Mouse (Mus musculus) megakaryocyte-erythroid progenitor cell, adult 5 weeks (primary cell): ENCODE results near the gene Tmem190. TPM values are rescaled to one million over a fixed set of nuclear protein-coding genes. Genes with fewer than 3 reads are reported as not detected.

Source experiments
- polyA plus RNA-seq: library from polyadenylated mRNA; stranded (reverse); fragments of >175 nt; gene quantifications from 2 replicates; pipeline ENCODE4 v1.2.3, GENCODE M21; 2012

Gene Tmem190
- not detected in 2 replicates for polyA plus RNA-seq

DNA sequence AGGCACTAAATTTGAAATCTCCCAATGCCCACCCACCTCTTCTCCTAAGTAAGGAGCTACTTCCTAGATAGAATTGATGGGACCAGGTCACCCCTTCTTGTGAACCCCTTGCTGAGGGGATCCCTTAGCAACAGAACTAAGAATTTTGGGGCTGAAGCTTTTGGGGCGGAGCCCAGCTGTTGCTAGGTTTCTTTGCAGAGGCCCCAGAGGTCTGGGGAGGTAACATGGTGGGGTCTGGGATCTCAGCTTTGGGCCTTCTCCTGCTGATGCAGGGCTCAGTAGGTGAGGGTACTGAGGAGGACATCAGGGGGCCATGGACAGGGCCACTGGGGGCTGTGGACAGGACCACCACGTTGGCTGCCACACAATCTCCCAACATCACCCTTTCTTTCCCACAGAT lies at the start of gene Tmem190, which contains the start of gene Il11:
Tmem190 (plus strand) TSS at position 179 of the 400 bp plus-strand sequence.
Il11 (minus strand) TSS at position 101 of the 400 bp plus-strand sequence.

DNA sequence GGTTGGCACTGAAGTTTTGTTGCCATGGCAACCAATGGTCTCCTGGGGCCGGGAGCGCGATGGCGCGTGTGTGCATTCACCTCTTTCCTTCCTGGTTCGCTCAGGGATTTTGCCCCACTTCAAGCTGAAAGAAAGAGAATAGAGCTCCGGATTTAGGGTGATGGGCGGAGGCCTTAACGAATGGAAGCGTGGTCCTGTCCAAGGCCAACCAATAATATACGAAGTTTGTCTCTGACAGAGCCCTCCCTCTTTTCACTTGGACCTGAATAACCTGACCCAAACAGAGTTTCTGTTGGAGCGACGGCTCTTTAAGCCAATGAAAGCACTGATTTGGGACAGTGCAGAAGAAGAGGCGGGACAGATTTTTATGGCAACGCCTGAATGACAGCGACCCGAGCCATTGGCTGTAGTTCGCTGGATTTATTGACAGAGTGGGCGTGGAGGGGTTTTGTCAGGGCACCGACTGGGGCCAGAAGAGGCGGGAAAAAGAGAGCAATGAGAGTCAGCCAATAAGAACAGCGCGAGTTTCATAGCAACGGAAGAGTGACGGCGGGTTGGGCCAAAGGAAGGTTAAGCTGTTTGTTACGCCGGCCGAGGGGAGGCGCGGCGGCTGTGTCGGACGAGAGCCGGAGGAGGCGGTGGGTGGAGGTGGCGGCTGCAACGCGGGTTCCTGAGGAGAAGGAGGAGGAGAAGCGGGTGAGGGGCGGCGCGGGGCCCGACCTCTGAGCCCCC lies 43.0 kb upstream of the Tmem190 start, which contains the start of gene Kmt5c:
Kmt5c (plus strand) TSS at position 572 of the 732 bp plus-strand sequence.

DNA sequence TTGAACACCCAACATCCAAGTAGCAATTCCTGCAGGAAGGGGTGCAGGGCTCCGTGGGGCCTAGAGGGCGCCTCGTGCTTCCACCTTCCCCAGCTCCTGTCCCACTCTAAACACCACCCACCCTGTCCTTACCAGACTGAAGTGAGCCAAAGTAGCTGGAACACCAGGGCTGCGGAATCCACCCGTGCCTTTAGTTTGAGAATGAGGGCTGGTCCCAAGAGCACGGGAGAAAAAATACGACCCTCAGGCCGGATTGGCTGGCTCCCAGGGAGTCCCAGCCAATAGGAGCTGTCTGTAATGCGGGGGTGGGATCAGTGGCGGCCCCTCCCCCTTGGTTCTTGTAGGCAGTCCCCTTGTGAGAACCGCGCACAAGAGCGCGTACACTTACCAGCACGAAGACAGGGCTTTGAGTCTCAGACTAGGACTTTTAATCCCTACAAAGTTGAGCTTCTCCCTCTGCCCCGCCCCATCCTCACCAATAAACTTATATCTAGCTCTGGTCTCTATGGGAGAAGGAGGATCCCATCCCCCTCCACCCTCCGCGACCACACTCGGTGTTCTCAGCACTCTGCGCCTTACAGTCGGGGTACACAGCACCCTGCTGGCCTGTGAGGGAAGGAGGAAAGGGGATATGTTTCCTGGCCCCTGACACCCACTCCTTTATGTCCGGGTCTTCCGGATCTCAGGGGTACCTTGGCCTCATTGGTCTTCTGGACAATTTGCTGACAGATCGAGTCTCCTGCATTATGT lies 29.7 kb upstream of the Tmem190 start, which contains the start of gene Cox6b2:
Cox6b2 (minus strand) TSS at position 274 of the 750 bp plus-strand sequence.

DNA sequence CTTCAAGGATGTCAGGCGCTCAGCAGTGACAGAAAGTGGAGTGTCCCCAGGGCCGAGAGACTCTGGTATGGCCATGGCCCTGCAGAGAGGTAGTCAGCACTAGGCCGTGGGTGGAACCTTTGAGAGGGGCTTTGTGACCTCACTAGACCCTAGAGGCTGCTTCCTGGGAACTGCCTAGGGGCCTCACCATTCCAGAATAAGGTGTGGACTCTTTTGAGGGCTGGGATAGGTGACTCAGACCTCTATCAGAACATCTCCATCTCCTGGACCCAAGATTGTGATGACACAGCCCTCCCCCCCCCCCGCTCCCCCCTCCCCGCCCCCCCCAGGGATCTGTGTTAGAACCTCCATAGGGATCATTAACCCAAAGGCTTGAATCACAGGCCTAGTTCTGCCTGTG lies 11.5 kb upstream of the Tmem190 start, which contains the start of gene Fam71e2:
Fam71e2 (minus strand) TSS at position 101 of the 400 bp plus-strand sequence.

DNA sequence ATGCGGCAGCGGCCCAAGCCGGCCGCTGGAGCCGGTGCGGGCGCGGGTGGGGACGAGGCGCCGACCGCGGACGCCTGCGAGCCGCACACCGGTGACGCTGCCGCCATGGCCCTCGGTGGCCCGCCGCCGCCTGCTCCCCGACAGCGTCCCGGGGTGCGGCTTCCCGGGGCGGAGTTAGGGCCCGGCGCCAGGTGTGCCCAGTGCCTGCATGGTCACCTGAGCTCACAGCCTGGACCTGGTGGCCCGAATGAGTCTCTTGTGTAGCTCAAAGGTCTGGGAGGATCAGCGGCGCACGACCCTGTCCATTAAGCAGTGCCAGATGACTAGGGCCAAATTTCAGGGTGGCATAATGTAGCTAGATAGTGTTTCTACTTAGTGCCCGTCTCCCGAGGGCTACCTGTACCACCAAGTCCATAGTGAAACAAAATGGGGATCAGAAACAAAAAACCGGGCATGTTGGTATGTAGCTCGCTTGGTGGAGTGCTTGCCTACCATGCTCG lies 6.7 kb downstream of the Tmem190 start, which contains the start of gene Tmem238:
Tmem238 (minus strand) TSS at position 221 of the 500 bp plus-strand sequence.

DNA sequence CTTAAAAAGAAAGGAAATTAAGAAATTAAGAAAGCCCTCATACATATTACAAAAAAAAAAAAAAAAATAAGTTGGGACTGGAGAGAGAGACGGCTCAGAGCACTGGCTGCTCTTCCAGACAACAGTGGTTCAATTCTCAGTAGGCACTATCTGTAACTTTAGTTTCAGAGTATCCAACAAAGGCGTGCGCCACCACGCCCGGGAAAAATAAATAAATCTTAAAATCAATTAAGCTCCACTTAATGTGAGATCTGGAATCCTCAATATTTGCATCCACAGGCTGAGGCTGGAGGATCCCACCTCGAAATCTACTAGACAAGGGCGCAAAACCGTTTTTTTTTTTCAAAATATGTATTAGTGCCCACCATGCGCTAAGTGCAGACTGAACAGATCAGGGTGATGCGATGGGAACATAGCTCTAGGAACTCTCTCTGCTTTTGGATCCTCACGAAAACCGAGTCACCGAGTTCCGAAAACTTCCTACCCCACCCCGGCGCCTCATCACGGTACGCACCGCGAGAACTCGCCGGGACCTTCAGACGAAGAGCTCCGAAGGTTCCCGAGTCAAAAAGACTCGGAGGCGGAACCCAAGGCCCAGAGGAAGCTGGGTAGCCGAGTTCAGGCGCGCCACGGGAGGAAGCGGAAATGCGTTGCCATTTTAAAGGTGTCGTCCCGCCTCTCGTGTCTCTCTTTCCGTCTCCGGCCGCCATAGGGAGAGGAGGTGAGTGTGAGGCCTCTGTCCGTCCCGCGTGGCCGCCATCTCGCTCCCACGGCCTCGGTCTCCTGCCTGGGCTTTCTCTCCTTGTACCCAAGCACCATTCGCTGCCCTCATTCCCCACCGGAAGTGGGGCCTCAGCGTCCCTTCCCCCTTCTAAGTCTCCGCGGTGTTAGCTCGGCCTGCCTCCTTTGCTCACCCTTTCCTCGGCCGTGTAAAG lies 9.8 kb downstream of the Tmem190 start, which contains the start of gene Rpl28:
Rpl28 (plus strand) TSS at position 597 of the 935 bp plus-strand sequence.

DNA sequence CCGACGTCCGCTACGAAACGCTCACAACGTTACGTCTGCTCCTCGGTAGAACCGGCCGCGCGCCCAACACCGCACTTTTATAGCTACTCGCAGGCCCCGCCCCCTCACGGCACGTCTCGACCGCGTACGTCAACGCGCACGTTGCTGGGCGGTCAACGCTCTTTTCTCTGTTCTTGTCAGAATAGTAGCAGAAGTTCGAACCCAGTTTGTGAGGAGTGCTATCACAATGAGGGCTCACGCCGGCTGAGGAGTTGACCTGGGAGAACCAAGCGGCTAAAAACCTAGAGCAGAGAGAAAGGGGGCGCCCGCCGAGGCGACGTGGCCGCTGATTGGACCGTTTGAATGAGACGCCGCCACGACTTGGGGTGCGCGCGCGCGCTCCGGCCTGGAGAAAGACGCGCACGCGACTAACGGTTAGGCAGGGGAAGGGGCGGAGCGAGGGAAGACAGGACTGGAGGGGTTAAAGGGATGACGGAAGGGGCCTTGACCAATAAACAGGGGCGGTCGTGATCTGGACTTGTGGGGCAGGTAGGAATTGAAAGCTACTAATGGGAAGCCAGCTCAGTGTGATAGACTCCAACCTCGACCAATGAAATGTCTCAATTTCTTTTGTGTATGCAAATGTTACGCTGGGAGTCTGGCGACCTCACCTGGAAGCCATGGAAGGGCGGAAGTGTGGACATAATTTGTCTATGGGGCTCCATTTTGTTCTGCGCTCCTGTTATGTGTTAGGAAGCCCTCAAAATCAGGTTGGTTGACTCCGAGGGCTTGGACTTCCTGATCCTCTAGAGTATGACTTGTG lies 29.8 kb downstream of the Tmem190 start, which contains the start of gene Ube2s:
Ube2s (minus strand) TSS at position 288 of the 802 bp plus-strand sequence.

Other genes starting within 250 kb of the Tmem190 start
- 0.51 and 0.83 TPM in 2 replicates for gene Syt5, start 235.4 kb upstream of the Tmem190 start, polyA plus RNA-seq
- gene Ptprh, start 178.9 kb upstream of the Tmem190 start, polyA plus RNA-seq = 0.21 TPM in 1 of 2 replicates, not detected in the other
- gene Tmem86b, start 151.5 kb upstream of the Tmem190 start, polyA plus RNA-seq = 8.7 and 11.0 TPM in 2 replicates
- gene Ppp6r1, start 123.9 kb upstream of the Tmem190 start, polyA plus RNA-seq = 283 and 305 TPM in 2 replicates
- 124 and 128 TPM in 2 replicates for gene Hspbp1, start 97.9 kb upstream of the Tmem190 start, polyA plus RNA-seq
- 0.13 and 0.35 TPM in 2 replicates for gene Brsk1, start 92.3 kb upstream of the Tmem190 start, polyA plus RNA-seq
- 2.6 and 3.2 TPM in 2 replicates for gene Tmem150b, start 57.7 kb upstream of the Tmem190 start, polyA plus RNA-seq
- gene Kmt5c, start 42.8 kb upstream of the Tmem190 start, polyA plus RNA-seq = 312 and 341 TPM in 2 replicates
- 64.2 and 92.5 TPM in 2 replicates for gene Cox6b2, start 29.8 kb upstream of the Tmem190 start, polyA plus RNA-seq
- not detected in 2 replicates for gene Fam71e2, start 11.6 kb upstream of the Tmem190 start, polyA plus RNA-seq
- 0.10 and 1.1 TPM in 2 replicates for gene Il11, start 78 bp upstream of the Tmem190 start, polyA plus RNA-seq
- 57.5 and 58.8 TPM in 2 replicates for gene Tmem238, start 6.7 kb downstream of the Tmem190 start, polyA plus RNA-seq
- 10,504 and 11,093 TPM in 2 replicates for gene Rpl28, start 9.9 kb downstream of the Tmem190 start, polyA plus RNA-seq
- gene Ube2s, start 29.7 kb downstream of the Tmem190 start, polyA plus RNA-seq = 251 TPM in 2 replicates
- 0.24 and 0.79 TPM in 2 replicates for gene Shisa7, start 61.8 kb downstream of the Tmem190 start, polyA plus RNA-seq
- gene Isoc2b, start 87.3 kb downstream of the Tmem190 start, polyA plus RNA-seq = 7.7 and 11.8 TPM in 2 replicates
- 27.0 and 29.3 TPM in 2 replicates for gene Isoc2a, start 94.2 kb downstream of the Tmem190 start, polyA plus RNA-seq
- gene Gm36210, start 123.6 kb downstream of the Tmem190 start, polyA plus RNA-seq = 0.09 and 0.28 TPM in 2 replicates
- 76.1 and 85.0 TPM in 2 replicates for gene Zfp628, start 132.3 kb downstream of the Tmem190 start, polyA plus RNA-seq
- gene Nat14, start 139.1 kb downstream of the Tmem190 start, polyA plus RNA-seq = 1.3 and 1.9 TPM in 2 replicates
- 0.08 and 0.10 TPM in 2 replicates for gene Ssc5d, start 142.8 kb downstream of the Tmem190 start, polyA plus RNA-seq
- 0.04 and 0.17 TPM in 2 replicates for gene Sbk2, start 181.5 kb downstream of the Tmem190 start, polyA plus RNA-seq
- not detected in 2 replicates for gene Sbk3, start 188.2 kb downstream of the Tmem190 start, polyA plus RNA-seq
- gene Zfp579, start 213.2 kb downstream of the Tmem190 start, polyA plus RNA-seq = 53.1 and 73.1 TPM in 2 replicates
- 49.6 and 56.4 TPM in 2 replicates for gene Zfp524, start 231.5 kb downstream of the Tmem190 start, polyA plus RNA-seq
- gene Fiz1, start 231.8 kb downstream of the Tmem190 start, polyA plus RNA-seq = 55.3 and 63.3 TPM in 2 replicates
- gene Gm44973, start 232.6 kb downstream of the Tmem190 start, polyA plus RNA-seq = not detected in 2 replicates
- 75.2 and 76.9 TPM in 2 replicates for gene Zfp865, start 237.4 kb downstream of the Tmem190 start, polyA plus RNA-seq
- gene Ccdc106, start 237.6 kb downstream of the Tmem190 start, polyA plus RNA-seq = 0.83 and 1.2 TPM in 2 replicates